Mouse (Mus musculus): Measurements from ENCODE around the gene Myt1l. TPM values are rescaled to one million over a fixed set of nuclear protein-coding genes. Genes with fewer than 3 reads are reported as not detected.

The Myt1l gene
- total RNA-seq, 2 experiments from 2014 or later, result 0.05 TPM; not detected in 1

- no peak for DNase-seq
Observed at GRCm38 (mm10) chr12:29965016-29965415, 436.8 kb downstream of the Myt1l start.

- DNase-seq, result no peak
Observed at GRCm38 (mm10) chr12:29971795-29972464, 443.7 kb downstream of the Myt1l start.

- DNase-seq, result no peak
Observed at GRCm38 (mm10) chr12:29972533-29972932, 444.3 kb downstream of the Myt1l start.
